Mouse (Mus musculus): ENCODE results near the gene Clk1. TPM values are rescaled to one million over a fixed set of nuclear protein-coding genes. Genes with fewer than 3 reads are reported as not detected.

Clk1 gene
- polyA plus RNA-seq, 1 experiment from 2014 or later: 236 TPM

GRCm38 (mm10) chr1:58444691-58445090 lies 20.8 kb upstream of the Clk1 start:
- Histone ChIP-seq H3K4me1 (peaks cover 17% of the 10 kb centered on the region), H3K4me2 (peak overlapping the region; percentile 69), H3K4me3 (peak overlapping the region; percentile 71), H3K27me3 (no peaks in the 10 kb centered on the region), H3K9me3 (no peaks in the 10 kb centered on the region), H3K9ac (peak overlapping the region; percentile 91), H3K36me3 (peaks cover 46% of the 10 kb centered on the region), H3K27ac (peak overlapping the region; percentile 95)
- no peak for ATAC-seq (ENCODE audit: insufficient number of reproducible peaks, insufficient read depth, low FRiP score, low TSS enrichment, low read depth)
- 10% methylated on average over 10 of the region's 10 CpGs for WGBS

GRCm38 (mm10) chr1:58424551-58424950 lies 685 bp upstream of the Clk1 start:
- Histone ChIP-seq H3K4me3 (no peak overlapping the region), H3K9me3 (no peaks in the 10 kb centered on the region), H3K9ac (no peak overlapping the region), H3K27ac (no peak overlapping the region), H3K4me2 (peak overlapping the region; percentile 51), H3K4me1 (peaks cover 20% of the 10 kb centered on the region), H3K36me3 (peaks cover 15% of the 10 kb centered on the region), H3K27me3 (no peaks in the 10 kb centered on the region)
- WGBS: 90% methylated on average over 3 of the region's 3 CpGs
- no peak for ATAC-seq (ENCODE audit: insufficient number of reproducible peaks, insufficient read depth, low FRiP score, low TSS enrichment, low read depth)

GRCm38 (mm10) chr1:58422879-58423278 lies 987 bp downstream of the Clk1 start:
- ATAC-seq (ENCODE audit: insufficient number of reproducible peaks, insufficient read depth, low FRiP score, low TSS enrichment, low read depth): no peak
- Histone ChIP-seq H3K4me3 (peak overlapping the region; percentile 95), H3K9ac (peak overlapping the region; percentile 100), H3K4me2 (peak overlapping the region; percentile 83), H3K27ac (peak overlapping the region; percentile 99), H3K9me3 (no peaks in the 10 kb centered on the region), H3K36me3 (peaks cover 31% of the 10 kb centered on the region), H3K27me3 (no peaks in the 10 kb centered on the region), H3K4me1 (peaks cover 20% of the 10 kb centered on the region)
- 6% methylated on average over 13 of the region's 13 CpGs for WGBS

GRCm38 (mm10) chr1:58420961-58421360 lies 2.9 kb downstream of the Clk1 start:
- WGBS: 72% methylated on average over 7 of the region's 7 CpGs
- Histone ChIP-seq H3K4me3 (peak overlapping the region; percentile 95; the same call in 1 of the 2 replicates), H3K4me1 (peaks cover 20% of the 10 kb centered on the region), H3K36me3 (peaks cover 49% of the 10 kb centered on the region), H3K27ac (no peak overlapping the region), H3K9ac (no peak overlapping the region), H3K27me3 (no peaks in the 10 kb centered on the region), H3K9me3 (no peaks in the 10 kb centered on the region), H3K4me2 (peak overlapping the region; percentile 83)
- ATAC-seq (ENCODE audit: insufficient number of reproducible peaks, insufficient read depth, low FRiP score, low TSS enrichment, low read depth): no peak

DNA sequence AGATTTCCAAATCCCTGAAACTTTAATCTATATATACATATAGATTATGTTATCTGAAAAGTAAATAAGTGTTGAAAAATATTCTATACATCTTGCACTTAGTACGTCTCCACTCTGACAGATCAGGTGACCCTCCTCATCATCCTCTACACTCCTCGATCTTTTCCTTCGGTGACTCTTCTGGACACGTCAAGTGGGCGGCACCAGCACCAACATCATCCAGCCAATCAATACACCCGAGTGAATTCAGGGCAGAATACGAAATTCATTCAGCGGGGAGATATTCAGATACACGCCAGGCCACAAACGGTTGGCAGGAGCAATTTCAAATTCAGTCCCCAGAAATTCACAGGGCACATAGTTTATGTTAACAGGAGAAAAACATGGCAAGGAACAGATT lies 3.8 kb downstream of the Clk1 start:
- no peak overlapping the region; the same call in 1 of the 2 replicates for H3K4me2 ChIP-seq
- peaks cover 57% of the 10 kb centered on the region for H3K36me3 ChIP-seq
- no peaks in the 10 kb centered on the region for H3K27me3 ChIP-seq
- 87% methylated on average over 10 of the region's 10 CpGs for WGBS
- no peaks in the 10 kb centered on the region for H3K9me3 ChIP-seq
- no peak for ATAC-seq (ENCODE audit: insufficient number of reproducible peaks, insufficient read depth, low FRiP score, low TSS enrichment, low read depth)
- no peak overlapping the region for H3K27ac ChIP-seq
- H3K9ac ChIP-seq: no peak overlapping the region
- H3K4me3 ChIP-seq: no peak overlapping the region
- peaks cover 20% of the 10 kb centered on the region for H3K4me1 ChIP-seq

GRCm38 (mm10) chr1:58416048-58416447 lies 7.8 kb downstream of the Clk1 start:
- Histone ChIP-seq H3K27ac (no peak overlapping the region), H3K4me1 (peaks cover 5% of the 10 kb centered on the region), H3K36me3 (peaks cover 87% of the 10 kb centered on the region), H3K27me3 (no peaks in the 10 kb centered on the region), H3K4me2 (no peak overlapping the region), H3K9me3 (no peaks in the 10 kb centered on the region), H3K4me3 (no peak overlapping the region), H3K9ac (no peak overlapping the region)
- WGBS: 86% methylated on average over 2 of the region's 2 CpGs
- no peak for ATAC-seq (ENCODE audit: insufficient number of reproducible peaks, insufficient read depth, low FRiP score, low TSS enrichment, low read depth)

DNA sequence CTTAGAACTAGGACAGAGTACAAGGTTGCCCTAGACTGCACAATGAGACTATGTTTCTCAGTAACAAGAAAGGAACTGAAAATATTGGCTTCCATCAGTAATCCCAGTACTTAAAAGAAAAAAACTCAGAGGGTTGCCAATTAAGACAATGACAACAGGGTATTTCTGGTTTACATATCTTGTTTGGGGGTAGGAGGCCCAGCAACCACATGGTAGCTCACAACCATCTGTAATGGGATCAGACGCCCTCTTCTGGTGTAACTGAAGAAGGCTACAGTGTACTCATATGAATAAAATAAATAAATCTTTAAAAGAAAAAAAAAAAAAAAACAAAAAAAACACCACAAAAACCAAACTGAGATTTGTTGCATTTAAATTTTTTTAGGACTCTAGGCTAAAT lies 8.4 kb downstream of the Clk1 start:
- no peaks in the 10 kb centered on the region for H3K27me3 ChIP-seq
- peaks cover 90% of the 10 kb centered on the region for H3K36me3 ChIP-seq
- H3K4me1 ChIP-seq: 0 out of 2 replicates have a peak, but pooled peaks cover 2% of the 10 kb centered on the region
- ATAC-seq (ENCODE audit: insufficient number of reproducible peaks, insufficient read depth, low FRiP score, low TSS enrichment, low read depth): no peak
- H3K9me3 ChIP-seq: no peaks in the 10 kb centered on the region
- 32% methylated on average over 1 of the region's 1 CpGs for WGBS
- H3K4me2 ChIP-seq: no peak overlapping the region
- H3K27ac ChIP-seq: no peak overlapping the region
- H3K4me3 ChIP-seq: no peak overlapping the region
- no peak overlapping the region for H3K9ac ChIP-seq

- Histone ChIP-seq H3K4me2 (no peak overlapping the region), H3K27ac (no peak overlapping the region), H3K27me3 (no peaks in the 10 kb centered on the region), H3K4me1 (no peaks in the 10 kb centered on the region), H3K4me3 (no peak overlapping the region), H3K9ac (no peak overlapping the region), H3K36me3 (peaks cover 81% of the 10 kb centered on the region), H3K9me3 (no peaks in the 10 kb centered on the region)
- ATAC-seq (ENCODE audit: insufficient number of reproducible peaks, insufficient read depth, low FRiP score, low TSS enrichment, low read depth): no peak
- 92% methylated on average over 7 of the region's 7 CpGs for WGBS
Observed at GRCm38 (mm10) chr1:58410776-58411175, 13.1 kb downstream of the Clk1 start.

- no peak for ATAC-seq (ENCODE audit: insufficient number of reproducible peaks, insufficient read depth, low FRiP score, low TSS enrichment, low read depth)
- Histone ChIP-seq H3K4me2 (no peak overlapping the region), H3K9me3 (no peaks in the 10 kb centered on the region), H3K4me3 (no peak overlapping the region), H3K27ac (0 out of 2 replicates have a peak overlapping the region, but pooled peaks have one; percentile 16), H3K27me3 (no peaks in the 10 kb centered on the region), H3K36me3 (peaks cover 81% of the 10 kb centered on the region), H3K4me1 (no peaks in the 10 kb centered on the region), H3K9ac (no peak overlapping the region)
- WGBS: 80% methylated on average over 3 of the region's 3 CpGs
Observed at GRCm38 (mm10) chr1:58410198-58410588, 13.7 kb downstream of the Clk1 start.

DNA sequence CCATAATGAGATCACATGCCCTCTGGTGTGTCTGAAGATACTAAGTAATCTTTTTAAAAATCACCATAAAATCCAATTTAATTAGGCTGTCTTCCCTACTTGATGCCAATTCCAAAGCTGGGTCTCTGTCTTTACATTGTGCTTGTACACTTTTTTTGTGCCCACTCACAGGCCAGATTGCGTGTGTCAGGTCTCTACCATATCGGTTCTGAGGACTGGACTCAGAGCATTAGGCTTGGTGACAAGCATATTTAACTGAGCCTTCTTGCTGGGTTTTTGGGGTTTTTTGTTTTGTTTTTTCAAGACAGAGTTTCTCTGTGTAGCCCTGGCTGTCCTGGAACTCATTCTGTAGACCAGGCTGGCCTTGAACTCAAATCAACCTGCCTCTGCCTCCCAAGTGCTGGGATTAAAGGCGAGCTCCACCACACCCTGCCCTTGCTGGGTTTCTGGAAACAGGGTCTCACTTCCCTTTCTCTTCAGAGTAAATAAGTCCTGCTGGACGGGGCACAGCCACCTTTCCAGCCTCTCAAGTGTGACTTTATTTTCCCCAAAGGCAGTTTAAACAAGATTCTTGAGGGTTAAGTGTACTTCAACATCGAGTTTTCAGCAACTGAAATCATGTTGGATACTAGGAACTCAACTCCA lies 14.2 kb downstream of the Clk1 start:
- no peak for ATAC-seq (ENCODE audit: insufficient number of reproducible peaks, insufficient read depth, low FRiP score, low TSS enrichment, low read depth)
- H3K27ac ChIP-seq: 0 out of 2 replicates have a peak overlapping the region, but pooled peaks have one; percentile 16
- no peak overlapping the region for H3K4me2 ChIP-seq
- H3K4me3 ChIP-seq: no peak overlapping the region
- H3K27me3 ChIP-seq: no peaks in the 10 kb centered on the region
- H3K36me3 ChIP-seq: peaks cover 77% of the 10 kb centered on the region
- no peaks in the 10 kb centered on the region for H3K9me3 ChIP-seq
- no peak overlapping the region for H3K9ac ChIP-seq
- H3K4me1 ChIP-seq: no peaks in the 10 kb centered on the region
- WGBS: 81% methylated on average over 5 of the region's 5 CpGs

GRCm38 (mm10) chr1:58408141-58408540 lies 15.7 kb downstream of the Clk1 start:
- no peak for ATAC-seq (ENCODE audit: insufficient number of reproducible peaks, insufficient read depth, low FRiP score, low TSS enrichment, low read depth)
- WGBS: 82% methylated on average over 6 of the region's 6 CpGs
- H3K4me3 ChIP-seq: no peak overlapping the region
- no peaks in the 10 kb centered on the region for H3K4me1 ChIP-seq
- H3K4me2 ChIP-seq: no peak overlapping the region
- no peaks in the 10 kb centered on the region for H3K9me3 ChIP-seq
- no peaks in the 10 kb centered on the region for H3K27me3 ChIP-seq
- H3K27ac ChIP-seq: no peak overlapping the region
- peaks cover 77% of the 10 kb centered on the region for H3K36me3 ChIP-seq
- no peak overlapping the region for H3K9ac ChIP-seq

GRCm38 (mm10) chr1:58407321-58407720 lies 16.5 kb downstream of the Clk1 start:
- H3K4me3 ChIP-seq: no peak overlapping the region

More at GRCm38 (mm10) chr1:58407321-58407720, 16.5 kb downstream of the Clk1 start:
- 97% methylated on average over 7 of the region's 7 CpGs for WGBS
- Histone ChIP-seq H3K9me3 (no peaks in the 10 kb centered on the region), H3K9ac (no peak overlapping the region), H3K4me1 (no peaks in the 10 kb centered on the region), H3K36me3 (peaks cover 77% of the 10 kb centered on the region), H3K4me2 (no peak overlapping the region), H3K27ac (no peak overlapping the region), H3K27me3 (no peaks in the 10 kb centered on the region)
- ATAC-seq (ENCODE audit: insufficient number of reproducible peaks, insufficient read depth, low FRiP score, low TSS enrichment, low read depth): no peak
